Mouse (Mus musculus): ENCODE measurements at regions not wholly inside any gene's neighbourhood (a gene's known extent, or its start where the extent isn't known, plus 50 kb on each side); places are given as distances from the start of the nearest gene placed in this dataset.
A peak's percentile ranks its signal among the peaks of the same experiment; 100 is the strongest.

DNA sequence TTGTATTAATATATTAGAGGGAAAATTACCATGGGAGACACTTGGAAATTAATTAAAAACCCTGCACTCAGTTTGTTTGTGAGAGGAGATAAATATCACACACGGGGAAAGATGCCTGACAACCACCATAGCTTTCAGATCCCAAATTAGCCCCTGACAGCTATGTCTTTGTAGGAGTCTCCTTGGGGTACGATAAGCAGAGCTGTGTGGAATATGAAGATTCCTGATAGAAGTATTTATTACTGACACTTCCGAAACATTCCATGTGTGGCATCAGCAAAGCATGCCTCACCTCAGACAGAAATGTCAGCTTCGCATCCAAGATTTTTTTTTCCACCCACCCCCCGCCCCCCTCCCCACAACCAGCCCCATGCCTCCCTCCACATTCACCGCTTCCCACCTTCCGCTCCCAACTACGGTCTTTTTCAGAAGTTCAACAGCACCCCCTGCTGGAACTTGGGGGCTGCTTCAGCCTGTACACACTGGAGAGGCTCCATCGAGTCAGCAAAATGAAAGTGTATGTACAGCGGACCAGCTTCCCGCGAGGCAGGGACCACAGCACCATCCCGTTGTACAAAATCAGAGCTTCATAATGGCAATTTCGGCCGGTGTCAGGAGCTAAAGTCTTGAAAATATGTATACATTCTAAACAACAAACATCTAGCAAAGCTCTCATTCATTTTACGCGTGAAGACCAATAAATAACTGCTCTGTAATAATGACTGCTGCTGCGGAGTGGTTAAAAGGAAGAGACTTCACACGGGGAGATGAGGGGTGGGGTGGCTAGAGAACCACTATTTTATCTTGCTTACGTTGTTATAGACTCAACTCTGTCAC, 66.7 kb downstream of the Rwdd3 start:
- peak; percentile 82 for DNase-seq (ENCODE audit: extremely low spot score)

DNA sequence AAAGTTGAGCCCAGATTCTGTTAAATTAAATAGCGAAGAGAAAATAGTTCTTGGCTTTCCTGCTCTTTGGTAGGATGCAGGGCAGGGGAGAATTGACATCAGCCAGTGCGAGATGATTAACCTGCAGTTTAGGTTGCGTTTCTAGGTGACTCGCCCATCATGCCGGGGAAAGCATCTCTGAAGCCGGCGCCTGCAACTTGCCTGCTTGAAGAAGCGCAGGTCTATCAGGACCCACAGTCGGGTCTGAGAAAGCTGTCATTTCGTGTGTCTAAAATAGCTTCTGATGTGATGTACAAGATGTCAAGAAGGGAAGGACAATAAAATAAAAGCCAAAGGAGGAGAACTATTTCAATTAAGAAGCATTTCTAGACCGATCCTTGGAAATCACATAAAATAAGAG, 68.6 kb downstream of the Rwdd3 start:
- DNase-seq (ENCODE audit: extremely low spot score) = no peak

DNA sequence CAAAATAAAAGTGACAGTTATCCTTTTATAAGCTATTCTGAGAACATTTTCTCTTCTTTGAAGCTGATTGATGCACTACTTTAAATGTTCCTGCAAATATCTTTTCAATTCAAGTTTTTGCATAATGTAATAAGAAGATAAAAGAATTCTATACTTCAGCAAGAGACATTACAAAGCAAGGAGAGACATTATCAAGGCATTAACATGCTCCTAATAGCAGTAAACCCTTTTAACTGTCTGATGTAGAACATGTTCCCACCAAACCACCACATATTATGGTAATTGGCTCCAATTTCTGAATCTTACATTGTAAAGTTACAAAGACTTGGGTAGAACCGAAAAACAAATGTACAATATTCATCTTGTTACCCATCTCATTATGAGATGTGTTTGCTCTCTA, 69.4 kb downstream of the Rwdd3 start:
- DNase-seq (ENCODE audit: extremely low spot score) = no peak

DNA sequence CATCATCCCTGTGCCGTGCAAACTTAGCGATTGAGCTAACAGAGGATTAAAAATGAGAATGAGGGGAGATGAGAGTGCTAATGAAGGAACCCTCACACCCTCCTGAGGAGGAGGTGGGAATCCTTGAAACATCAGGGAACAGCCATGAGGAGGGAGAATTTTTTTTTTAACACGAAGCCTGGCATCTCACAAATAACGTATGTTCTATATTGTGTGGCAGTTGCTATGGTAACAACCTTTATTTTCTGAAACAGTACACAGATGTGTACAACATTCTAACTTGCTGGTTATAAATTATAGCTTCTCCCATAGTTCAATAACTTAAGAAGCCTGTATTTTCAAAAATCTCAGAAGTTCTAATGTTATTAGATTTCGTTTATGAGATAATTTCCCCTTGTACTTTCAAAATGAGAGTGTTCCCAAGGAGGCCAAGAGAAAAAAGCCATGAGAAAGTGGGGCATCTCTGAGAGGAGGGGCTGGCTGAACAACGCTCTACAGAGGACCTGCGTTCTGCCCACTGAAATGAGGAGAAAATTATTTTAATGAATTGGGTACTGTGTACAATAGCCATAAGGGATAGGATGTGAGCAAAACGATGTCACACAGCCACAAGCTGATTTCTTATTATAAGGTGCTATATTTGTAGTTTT, 71.2 kb downstream of the Rwdd3 start:
- DNase-seq (ENCODE audit: extremely low spot score) = no peak

DNA sequence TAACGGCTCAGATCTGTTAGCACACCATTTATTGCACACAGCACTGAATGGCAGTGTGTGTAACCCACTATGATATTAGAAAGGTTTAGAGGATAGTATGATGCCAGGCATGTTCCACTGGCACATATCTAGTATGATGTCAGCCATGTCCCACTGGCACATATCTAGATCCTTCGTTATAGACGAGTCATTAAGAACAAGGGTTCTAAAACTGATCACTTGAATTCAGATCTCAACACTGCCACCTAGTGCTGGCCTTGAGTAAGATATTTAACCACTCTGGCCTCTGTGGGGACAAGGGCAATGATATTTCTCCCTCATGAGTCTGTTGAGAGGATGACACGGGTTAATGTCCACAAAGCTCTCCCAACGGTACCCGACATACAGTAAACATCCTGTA, 78.0 kb downstream of the Rwdd3 start:
- peak; percentile 27 for DNase-seq (ENCODE audit: extremely low spot score)

DNA sequence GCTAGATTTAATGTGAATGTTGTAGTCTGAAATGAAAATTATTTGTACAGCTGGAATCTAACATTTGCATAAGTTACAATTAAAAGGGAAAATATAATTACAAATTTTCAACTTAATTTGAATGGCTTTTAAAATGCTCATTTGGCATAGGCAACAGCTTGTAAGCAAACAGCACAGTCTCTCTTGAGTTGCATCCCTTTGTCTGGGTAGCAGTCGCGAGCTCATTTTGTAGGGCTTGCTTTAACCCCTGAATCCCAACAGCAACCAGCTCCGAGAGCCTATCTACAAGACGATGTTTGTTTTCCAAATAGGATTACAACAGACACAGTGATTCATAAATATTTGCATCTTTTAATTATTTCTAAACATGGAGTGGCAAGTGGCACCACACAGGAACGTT, 82.8 kb downstream of the Rwdd3 start:
- DNase-seq (ENCODE audit: extremely low spot score) = no peak

DNA sequence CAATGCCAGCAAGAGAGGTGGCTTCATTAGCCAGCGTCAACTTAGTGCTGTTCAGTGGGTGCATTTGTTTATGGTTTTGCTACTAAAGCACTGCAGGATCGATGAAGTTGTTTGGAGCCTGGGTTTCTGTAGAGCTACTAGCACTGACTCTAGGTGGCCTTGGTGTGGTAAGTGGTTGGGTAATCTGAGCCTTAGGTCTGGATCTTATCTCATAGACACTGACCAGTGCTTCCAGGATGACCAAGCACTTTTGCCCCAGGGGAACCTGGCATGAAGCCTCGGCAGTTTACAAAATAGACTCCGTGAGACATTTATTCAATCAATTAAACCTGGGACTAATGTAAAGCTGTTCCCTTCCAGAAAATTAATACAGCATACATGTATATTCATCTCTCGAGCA, 102.8 kb downstream of the Rwdd3 start:
- no peak for DNase-seq (ENCODE audit: extremely low spot score)

DNA sequence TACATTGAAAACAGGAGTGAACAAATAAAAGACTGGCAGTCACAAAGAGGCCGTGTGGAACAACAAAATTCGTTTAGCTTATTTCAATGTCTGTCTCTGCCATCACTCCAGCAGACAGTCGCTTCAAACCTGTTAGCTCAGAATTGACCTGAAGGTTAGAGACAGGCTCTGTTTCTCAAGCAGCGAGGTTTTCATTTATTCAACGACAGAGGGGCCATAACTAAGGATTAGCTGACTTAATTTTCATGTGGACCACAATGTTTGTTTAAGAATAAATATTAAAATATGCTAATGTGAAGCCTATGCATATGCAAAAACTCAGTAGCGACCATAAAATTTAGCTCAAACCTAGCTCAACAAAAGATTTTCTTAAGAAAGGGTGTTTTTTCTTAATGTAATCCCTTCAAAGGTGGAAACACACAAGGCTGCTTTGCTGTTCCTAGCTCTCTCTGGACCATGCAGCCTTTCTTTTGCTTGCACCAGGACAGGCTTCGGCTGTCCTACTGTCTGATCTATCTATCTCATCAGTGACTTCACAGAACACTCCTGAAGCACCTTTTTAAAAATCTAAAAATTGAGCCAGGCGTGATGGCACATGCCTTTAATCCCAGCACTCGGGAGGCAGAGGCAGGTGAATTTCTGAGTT, 135.5 kb downstream of the Rwdd3 start:
- DNase-seq (ENCODE audit: extremely low spot score) = no peak

DNA sequence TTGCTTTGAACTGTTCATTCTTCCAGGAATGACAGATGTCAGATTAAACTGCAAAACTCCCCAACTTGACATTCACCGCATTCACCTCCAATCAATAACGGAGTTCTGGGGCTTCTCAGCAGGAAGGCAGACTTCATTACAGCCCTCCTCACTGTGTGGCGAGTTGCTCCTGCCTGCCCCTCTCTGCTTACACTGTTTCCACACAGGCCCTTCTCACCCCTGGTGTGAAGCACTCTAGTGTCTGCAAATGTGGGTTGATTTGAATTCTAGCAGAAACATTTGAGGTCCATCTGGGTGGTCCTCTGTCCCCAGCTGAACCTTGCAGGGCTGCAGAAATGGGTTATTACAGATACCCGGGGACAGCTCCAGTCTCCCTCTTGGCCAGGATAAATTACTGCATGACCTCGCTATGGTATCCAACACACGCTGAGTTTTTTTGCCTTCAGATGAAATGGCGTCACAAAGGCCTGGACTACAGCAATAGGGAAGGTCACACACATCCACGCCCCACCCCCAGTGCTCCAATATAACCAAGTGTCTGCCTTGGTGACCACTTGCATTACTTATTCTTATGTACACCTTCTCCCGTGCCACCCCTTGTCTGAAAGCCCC, 145.8 kb downstream of the Rwdd3 start:
- no peak for DNase-seq (ENCODE audit: extremely low spot score)

DNA sequence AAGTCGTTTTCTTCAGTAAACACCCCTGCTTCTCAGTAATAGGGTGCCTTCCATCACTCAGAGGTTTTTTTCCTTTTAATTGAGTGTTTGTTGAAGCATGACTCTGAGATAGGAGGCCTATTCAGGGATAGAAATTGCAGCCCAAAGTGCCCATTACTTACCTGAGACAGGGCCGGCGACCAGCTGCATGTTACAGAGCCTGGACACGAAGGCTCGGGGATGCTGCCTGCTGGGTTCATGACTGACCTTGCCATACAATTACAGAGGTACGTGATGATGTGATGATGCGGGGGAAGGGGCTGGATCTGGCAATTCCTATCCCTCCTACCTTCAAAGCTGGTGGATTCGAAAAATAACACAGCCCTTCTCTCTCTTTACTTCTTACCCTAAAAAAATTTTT, 146.7 kb downstream of the Rwdd3 start:
- no peak for DNase-seq (ENCODE audit: extremely low spot score)

DNA sequence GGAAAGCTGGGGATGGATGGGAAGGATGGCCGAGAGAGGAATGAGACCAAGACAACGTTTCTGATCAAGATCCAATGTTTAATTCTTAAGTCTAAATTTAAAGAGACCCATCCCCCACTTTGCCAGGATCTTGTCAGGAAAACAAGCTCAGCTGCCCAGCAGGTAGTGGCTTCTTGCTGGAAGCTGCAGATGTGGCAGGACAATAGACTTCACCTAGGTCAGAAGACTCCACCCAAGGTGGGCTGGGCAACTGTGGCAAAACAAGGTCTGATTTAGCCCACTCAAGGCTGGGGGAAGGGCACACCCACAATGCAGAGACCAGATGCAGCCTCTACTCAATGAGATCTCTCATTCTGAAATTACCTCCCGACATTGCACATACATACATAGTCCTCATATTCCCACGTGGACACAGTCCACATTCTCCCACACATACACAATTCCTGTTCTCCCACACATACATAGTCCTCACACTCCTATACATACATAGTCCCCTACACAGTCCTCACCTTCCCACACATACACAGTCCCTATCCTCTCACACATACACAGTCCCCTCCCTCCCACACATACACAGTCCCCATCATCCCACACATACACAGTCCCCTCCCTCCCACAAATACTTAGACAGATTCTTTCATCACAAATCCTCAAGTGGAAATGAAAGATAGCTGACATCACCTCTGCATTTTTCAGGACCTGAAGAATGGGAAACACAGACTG, 150.2 kb downstream of the Rwdd3 start:
- DNase-seq (ENCODE audit: extremely low spot score) = no peak

DNA sequence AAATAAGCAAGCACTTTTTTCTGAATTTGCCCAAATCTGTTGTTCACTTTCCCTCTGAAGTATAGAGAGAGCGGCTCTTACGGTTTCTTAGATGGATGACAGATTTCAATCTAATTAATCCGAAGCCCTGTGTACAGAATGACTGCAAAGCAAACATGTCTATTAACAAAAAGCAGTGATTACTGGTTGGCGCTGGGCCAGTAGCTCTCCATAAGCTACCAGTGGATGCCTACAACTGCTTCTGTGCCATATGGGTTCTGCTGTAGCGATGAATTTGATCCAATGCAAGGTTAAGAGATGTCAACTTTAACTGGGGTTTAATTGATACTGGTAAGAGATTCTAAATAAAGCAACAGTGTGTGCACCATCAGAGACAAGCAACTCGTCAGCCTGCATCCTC, 162.3 kb downstream of the Rwdd3 start:
- DNase-seq (ENCODE audit: extremely low spot score) = no peak

DNA sequence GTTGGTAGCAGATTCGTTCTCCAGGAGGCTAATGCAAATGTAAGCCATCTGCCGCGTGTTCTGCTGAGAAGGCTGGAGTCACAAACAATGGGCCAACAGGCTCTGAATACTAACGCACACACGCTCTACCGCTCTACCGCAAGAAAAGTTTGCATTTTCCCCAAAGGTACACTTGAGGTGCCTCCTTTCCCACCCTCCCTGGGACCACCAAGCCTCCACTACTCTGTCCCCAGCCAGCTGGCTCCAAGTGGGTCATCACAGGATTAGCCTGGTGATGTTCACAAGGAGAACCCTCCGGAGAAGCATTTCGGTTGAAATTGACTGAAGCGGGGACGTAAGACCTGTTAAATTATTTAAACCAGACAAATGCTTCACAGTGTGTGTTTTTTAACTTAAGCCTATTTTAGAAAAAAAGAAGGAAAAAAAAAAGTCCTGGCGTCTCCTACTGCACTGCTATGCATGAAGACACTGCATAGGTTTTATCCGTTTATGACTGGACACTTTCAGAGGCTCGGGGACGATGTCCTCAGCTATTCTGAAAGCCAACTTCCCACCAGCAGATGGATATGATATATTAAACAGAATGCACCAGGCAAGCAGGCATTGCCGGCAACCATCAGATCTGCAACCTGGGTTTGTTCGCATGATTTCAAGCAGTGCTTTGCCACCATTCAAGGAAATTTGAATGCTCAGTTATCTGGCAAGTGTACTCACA, 187.8 kb downstream of the Rwdd3 start:
- peak; percentile 18 for DNase-seq (ENCODE audit: extremely low spot score)

DNA sequence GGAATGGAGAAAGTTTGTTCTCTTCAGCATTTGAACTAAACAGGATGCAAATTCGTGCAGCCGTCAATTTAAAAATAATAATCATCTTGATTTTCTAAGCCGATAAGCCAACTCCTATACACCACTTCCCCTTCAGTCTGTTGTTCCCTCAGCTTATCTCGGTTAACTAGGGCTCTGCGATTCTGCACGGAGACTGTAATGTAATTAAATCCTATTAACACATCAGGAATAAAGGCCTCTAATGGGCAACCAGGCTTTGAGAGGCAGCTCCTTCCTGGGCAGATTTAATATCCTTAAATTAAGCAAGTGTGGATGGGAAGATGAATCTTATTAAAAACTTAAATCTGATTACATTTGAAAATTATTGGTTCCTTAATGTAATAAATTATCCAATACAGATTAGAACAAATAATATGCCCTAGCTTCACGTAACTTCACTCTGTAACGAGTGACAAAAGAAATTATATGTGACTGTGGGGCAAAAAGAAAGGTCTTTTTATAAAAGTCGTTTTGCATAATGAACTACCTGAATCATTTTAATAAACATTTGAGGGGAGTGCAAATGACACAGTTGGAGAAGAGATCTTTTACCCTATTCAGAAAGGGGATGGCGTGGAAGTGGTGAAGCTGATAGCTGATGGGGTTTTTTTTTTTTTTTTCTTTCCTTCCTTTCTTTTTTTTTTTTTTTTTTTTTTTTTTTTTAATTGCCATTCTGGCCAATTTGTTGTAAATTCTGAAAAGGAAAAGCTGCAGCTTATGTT, 188.5 kb downstream of the Rwdd3 start:
- no peak for DNase-seq (ENCODE audit: extremely low spot score)

DNA sequence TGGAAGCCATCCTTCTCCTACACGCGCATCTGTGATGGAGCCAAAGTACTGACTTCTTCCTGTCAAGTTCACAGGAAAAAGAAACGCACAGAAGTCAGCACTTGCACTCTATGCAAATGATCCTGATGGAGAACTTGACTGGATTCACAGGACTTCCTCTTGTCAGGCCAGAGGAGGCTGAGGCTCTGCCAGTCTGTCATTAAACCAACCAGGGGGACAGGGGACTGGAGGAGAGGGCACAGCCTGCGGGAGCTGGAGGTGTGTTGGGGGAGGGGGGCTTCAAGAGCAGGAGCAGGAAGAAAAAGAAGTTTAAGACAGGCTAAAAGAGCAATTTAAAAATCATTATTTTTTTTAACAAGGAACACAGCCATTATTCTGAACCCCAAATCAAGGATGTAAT, 189.3 kb downstream of the Rwdd3 start:
- peak; percentile 12 for DNase-seq (ENCODE audit: extremely low spot score)

DNA sequence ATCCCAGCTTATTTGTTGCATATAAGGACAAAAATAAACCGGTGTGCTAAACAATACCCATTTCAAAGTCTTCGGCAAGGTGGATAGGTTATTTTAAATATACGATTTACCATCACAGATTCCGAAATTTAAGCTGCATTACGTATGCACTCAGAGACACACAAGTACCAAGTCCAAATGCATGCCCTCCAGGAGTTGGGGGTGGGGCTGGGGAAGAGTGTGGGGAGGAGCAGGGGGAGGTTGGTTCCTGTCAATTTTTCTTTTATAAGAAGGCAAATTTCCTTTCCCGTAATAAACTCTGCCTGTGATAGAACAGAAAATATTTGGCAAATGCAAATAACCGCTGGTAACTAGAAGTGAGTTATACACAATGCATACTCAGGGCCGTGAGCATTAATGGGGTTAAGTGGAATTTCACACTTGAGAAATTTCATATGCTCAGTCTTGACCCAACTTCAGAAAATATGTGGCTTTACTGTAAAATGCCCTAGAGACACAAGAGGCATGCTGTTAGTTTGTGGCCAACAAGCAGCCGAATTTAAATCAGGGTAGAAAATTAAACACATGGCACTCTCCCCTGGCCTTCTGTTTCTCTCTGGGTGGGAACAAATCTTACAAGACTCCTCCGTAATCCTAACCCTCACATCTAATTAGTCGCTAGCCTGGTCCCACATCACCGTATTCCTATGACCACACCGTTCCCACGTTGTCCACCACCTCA, 200.6 kb downstream of the Rwdd3 start:
- DNase-seq (ENCODE audit: extremely low spot score) = no peak

DNA sequence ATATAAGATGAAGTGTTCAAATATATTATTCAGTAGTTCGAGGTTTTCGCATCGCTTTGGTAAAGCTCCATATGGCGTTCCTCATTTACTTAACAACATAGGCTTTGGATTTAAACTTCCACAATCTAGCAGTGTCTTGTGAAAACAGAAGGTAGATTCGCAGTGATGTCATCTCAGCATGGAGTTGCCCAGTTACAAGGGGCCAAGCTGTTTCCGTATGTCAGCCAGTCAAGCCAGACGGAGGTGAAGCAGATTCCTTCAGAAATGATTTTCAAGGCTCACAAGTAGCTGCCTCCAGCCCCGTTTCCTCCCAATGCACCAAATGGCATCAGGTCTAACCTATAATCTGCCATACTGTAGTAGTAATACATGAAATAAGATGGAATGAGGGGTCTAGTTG, 224.6 kb downstream of the Rwdd3 start:
- DNase-seq (ENCODE audit: extremely low spot score) = no peak

DNA sequence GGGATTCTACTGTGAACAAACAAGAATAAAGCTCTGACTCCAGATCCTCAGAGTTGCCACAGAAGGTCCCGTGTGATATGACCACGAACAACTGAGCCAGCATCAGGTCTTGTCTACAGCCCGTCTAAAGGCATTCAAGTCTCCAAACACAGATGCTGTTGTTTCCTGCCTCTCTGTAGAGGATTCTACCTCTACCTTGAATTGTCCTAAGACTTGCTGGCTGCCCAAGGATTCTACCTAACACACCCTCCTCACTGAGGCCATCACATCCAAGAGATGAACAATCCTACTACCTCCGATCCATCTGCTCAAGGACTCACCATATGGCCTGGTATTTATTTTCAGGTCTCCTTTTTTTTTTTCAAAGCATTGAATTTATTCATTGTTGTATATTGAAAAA, 237.1 kb downstream of the Rwdd3 start:
- no peak for DNase-seq (ENCODE audit: extremely low spot score)

DNA sequence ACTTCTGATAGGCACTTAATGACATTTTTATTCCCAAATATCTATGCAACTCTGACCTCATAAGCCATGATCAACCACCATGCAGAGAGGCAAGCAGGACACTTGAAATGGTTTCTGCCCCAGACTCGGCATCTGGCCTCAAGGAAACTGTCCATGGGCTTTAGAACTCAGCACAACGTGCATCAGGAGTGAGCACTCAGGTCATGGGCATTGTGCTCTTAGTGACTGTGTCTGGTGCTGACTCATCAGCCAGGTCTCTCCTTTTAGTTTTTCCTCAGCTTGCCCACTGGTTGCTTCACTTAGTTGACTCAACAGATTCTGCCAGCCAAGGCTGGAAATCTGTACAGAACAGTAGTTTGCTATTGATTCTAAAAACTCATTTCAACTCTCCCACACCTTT, 251.1 kb downstream of the Rwdd3 start:
- DNase-seq (ENCODE audit: extremely low spot score) = no peak

DNA sequence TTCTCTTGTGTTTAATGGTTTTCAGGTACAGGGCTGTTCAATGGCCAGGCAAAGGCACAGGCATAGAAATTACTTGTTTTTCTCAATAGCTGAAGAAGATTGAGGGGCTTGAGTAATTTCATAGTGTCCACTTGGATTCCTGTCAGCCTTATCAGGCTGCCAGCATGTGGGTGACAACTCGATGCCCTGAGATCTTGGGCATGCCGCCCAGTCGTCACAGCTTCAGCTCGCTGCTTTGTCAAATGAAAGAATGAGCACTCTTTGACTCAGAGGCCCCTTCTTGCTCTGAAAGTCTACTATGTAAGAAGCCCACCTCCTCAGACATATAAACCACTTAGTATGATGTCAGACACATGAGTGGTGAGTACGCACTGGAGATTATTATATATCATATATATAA, 272.6 kb downstream of the Rwdd3 start:
- DNase-seq (ENCODE audit: extremely low spot score) = no peak
